Mouse (Mus musculus): Measurements from ENCODE around the gene Sult5a1.

Sult5a1 gene

DNA sequence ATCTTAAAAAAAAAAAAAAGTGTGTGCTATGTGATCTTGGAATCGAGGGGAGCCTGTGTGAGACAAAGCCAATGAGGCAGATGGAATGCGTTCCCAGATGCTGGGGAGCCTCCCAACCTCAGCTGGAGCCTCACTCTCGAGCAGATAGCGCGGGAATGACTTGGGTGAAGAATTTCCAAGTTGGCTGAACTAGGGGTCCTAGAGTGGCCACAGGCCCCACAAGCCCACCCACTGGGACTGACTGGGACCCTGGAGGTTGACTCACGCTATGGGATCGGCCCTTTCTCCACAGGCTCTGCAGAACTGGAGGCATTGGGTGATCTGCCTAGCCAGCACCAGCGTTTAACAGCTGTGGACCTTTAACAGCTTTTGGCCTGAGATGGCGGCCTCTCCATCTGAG is 21.8 kb downstream of the Sult5a1 start:
- no peak for ATAC-seq (ENCODE audit: insufficient number of reproducible peaks, low FRiP score, low TSS enrichment)

DNA sequence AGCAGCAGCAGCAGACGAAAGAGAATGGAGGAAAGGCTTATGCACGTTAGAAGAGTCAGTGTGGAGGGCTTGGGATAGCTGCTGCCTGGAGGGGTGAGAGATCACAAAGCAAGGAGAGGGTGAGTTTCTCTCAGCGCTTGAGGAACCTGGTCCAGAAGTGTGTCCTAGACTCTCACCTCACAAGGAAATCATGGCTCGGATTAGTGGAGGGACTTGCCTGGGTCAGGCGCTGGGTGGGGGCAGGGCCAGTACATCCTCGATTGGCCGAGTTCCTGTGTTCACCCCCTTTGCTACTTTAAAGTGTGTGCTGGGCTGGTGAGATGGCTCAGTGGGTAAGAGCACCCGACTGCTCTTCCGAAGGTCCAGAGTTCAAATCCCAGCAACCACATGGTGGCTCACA is 22.3 kb downstream of the Sult5a1 start:
- no peak for ATAC-seq (ENCODE audit: insufficient number of reproducible peaks, low FRiP score, low TSS enrichment)

DNA sequence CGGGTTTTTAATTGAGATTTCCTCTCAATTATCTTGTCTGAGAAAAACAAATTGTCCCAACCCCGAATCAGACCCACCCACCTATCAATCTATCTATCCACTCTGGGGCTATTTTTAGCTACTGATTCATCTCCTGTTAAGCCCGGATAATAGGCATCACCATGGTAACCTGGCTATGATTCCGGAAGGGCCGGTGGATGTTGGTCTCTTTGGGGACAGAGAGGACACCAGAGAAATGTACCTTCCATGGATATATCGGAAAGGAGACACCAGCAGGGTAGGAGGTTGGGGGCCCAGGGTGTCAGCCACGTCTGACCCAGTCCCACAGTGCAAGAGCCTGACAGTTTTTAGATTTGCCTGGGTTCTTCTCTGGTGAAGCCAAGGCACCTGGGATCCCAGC is 22.7 kb downstream of the Sult5a1 start:
- ATAC-seq (ENCODE audit: insufficient number of reproducible peaks, low FRiP score, low TSS enrichment), result no peak

DNA sequence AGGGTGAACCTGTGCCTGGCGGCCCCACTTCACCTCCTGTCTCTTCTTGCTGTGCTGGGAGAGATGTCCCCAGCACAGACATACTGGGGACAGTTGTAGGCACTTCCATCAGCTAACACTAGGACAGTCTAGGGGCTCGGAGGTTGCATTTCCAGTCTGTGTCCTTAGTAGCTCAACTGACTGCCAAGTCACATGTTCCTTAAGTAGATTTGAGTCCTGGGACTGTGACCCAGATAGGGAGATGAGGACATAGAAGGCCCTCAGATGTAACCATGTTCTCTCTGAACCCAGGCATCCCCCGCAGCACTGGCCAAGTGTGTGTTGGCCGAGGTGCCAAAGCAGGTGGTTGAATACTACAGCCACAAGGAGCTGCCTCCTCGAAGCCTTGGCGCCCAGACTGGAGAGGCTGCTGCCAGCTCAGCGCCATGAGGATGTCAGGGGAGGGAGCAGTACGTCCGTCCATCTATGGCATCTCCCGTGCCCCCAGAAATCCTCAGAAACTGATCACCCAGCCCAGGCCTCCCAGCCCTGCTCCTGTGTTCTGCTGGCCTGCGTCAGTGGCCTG is 23.9 kb downstream of the Sult5a1 start:
- ATAC-seq (ENCODE audit: insufficient number of reproducible peaks, low FRiP score, low TSS enrichment), result no peak

DNA sequence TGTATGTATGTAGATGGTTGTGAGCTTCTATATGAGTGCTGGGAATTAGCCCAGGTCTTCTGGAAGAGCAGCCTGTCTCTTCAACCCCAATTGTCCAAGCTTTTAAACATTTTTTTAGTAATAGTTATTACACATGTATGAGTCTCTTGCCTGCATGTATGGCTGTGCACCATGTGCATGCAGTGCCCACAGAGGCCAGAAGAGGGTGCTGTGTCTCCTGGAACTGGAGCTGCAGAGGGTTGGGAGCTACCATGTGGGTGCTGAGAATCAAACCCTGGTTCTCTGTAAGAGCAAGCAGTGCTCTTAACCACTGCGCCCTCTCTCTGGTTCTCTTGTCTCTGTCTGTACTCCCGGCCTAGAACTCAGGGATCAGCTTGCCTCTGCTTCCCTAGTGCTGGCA is 25.2 kb downstream of the Sult5a1 start:
- no peak for ATAC-seq (ENCODE audit: insufficient number of reproducible peaks, low FRiP score, low TSS enrichment)

DNA sequence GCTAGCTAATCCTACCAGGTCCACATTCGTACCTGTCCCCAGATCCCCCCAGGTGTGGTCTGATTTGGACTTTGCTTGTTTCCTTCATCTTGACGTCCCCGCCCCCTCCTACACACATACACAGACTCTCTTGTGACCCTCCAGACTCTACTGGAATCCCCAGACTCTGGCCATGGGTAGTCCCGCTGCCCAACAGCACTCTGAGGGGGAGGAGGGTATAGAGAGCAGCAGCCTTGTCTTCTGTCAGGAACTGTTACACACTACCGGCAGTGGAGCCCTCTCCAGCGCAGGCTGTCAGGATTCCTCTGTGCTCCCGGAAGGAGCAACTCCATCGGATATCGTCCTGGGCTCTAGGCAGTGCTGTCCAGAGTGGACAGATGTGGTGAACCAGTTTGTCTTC is 27.1 kb downstream of the Sult5a1 start:
- ATAC-seq (ENCODE audit: insufficient number of reproducible peaks, low FRiP score, low TSS enrichment), result no peak

DNA sequence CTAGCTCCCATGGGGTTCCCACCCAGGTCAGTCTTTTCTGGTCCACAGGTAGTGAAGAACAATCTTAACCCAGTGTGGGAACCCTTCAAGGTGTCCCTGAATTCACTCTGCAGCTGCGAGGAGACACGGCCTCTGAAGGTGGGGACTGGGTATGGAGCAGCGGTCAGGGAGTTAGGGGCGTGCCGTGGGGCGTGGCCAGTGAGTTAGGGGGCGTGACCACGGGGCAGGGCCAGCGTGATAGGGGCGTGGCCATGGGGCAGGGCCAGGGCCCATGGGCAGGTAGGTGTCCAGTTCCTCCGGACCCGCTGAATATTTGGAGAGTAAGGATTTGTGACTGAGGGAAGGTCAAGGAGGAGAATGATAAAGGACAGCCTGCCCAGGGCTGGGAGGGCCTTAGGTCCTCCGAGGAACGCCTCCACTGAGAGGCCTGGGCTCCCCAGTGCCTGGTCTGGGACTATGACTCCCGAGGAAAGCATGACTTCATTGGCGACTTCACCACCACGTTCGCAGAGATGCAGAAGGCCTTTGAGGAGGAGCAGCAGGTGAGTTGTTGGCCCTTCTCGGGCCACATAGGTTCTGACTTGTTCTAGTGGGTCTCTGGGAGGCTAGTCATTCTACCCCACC is 31.8 kb downstream of the Sult5a1 start:
- ATAC-seq (ENCODE audit: insufficient number of reproducible peaks, low FRiP score, low TSS enrichment), result no peak

DNA sequence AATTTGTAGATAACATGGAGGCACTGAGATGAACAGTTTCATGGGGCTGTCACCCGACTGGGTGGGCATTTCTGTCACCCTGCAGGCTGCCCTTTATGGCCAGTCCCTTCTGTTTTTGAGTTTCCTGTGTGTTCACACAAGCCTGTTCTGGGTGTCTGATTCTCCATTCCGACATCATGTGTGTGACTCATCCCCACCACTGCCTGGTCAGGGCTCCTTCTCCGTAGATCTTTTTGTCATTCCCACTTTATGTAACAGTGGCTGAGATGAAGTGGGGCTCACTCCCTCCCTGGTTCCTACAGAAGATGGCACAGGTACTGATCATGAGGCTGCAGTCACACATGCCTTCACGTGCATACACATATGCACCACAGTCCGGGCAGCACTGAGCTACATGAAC is 35.4 kb downstream of the Sult5a1 start:
- no peak for ATAC-seq (ENCODE audit: insufficient number of reproducible peaks, low FRiP score, low TSS enrichment)

DNA sequence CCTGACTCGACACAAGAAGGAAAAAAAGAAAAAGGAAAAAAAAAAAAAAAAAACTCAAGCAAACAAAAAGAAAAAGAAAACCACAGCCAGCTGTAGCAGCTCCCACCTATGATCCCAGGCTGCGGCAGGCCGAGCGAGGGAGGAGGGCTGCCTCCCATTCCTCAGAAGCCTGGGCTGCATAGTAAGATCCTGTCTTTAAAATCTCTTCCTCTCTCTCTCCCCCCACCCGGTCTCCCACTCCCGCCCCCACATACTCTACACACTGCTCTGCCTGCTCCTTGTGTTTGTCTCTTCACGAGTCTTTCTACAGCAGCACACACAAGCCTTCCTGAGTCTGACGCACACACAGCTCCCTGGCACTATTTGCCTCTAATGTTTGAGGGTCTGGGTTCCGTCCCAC is 36.1 kb downstream of the Sult5a1 start:
- ATAC-seq (ENCODE audit: insufficient number of reproducible peaks, low FRiP score, low TSS enrichment), result no peak

DNA sequence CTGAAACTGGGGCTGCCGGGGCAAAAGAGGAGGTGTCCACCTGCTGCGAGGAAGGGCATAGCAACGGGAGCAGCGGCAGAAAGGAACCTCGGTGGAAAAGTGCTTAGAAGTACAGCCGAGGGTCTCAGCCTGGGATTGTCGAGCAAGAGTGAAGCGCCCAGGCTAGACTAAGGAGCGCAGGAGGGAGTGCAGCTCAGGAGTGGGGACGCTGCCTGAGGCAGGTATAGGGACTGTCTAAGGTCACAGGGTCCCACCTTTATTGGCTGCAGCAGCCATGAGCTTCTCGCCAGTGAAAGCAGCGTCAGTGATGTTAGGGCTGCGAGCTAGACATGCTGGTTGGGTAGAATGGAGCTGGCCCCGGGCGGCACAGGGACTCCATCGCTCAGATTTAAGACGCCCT is 40.4 kb downstream of the Sult5a1 start:
- ATAC-seq (ENCODE audit: insufficient number of reproducible peaks, low FRiP score, low TSS enrichment), result no peak

DNA sequence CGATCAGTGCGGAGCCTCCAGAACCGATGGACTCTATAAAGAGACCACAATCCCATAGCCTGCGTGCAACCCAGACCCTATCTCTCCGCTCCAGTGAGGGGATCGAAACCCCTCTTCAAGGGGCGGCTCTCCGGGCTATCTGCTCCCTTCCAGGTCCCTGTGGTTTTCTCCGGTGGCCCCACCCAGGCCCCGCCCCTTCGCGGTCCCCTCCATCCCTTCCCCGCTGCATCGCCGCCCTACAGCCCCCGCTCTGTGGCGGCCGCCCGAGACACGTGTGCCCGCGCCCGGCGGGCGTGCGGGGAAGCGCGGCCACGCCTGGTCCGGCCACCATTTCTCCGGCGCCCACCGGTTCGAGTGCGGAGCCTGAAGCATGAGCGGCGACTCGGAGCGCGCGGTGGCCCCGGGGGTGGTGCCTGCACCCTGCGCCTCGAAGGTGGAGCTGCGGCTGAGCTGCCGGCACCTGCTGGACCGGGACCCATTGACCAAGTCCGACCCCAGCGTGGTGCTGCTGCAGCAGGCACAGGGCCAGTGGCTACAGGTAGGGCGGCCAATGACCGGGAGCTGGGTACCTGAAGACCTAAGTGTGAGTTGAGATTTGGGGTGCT is 40.9 kb downstream of the Sult5a1 start, which contains the start of gene Cpne7:
TSS of gene Cpne7 (plus strand) at position 248 of the 605 bp plus-strand sequence.
- ATAC-seq (ENCODE audit: insufficient number of reproducible peaks, low FRiP score, low TSS enrichment), result no peak

DNA sequence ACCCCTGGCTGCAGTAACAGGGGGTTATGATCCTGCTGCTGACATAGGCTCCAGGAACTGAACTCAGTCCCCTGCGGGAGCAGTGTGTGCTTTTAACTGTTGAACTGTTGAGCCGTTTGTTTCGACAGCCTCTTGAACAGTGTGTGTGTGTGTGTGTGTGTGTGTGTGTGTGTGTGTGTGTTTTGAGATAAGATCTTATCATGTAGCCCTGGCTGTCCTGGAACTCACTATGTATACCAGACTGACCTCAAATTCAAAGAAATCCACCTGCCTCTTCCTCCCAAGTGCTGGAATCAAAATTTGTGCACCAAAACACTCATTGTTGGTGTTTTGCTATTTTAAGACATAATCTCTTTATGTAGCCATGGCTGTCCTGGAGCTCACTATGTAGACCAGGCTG is 43.5 kb downstream of the Sult5a1 start:
- ATAC-seq (ENCODE audit: insufficient number of reproducible peaks, low FRiP score, low TSS enrichment), result no peak

DNA sequence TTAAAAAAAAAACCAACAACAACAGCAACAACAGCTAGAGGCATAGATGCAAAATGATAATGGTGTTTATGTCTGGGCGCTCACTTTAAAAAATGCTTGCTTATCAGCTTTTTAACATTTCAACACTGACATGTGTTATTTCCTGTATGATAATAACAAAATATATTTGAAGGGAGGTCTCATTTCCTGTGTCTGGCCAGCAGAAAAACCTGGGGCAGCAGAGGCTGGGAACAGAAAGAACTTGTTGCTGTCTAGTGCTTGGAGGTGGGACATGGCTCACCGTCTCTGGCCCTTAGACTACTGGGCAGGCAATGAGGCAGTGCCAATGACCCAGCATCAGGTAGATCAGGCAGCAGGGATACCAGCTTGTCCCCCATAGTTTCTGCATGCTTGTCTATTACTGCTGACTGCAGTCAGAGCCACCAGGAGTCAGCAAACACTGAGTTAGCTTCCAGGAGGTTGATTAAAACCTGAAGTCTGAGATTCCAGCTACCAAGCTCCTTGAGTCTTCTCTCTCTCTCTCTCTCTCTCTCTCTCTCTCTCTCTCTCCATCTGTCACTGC is 44.1 kb downstream of the Sult5a1 start:
- ATAC-seq (ENCODE audit: insufficient number of reproducible peaks, low FRiP score, low TSS enrichment), result no peak

DNA sequence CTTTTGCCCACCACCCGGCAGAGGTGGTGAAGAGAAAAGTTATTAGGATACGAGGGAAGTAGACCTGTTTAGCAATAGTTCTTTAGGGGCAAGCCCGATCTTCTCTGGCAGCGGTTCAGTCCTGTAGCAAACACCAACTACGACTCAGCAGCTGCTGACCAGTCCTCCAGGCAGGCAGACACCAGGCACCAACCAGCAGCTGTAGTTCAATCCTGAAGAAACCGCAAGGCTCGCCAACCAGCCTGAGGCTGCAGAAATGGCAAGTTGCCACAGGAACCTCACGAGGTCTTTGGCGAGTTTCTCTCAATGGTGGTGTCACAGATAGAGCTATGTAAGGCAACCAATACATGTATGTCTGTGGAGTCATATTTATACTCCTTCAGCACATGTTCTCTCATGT is 45.2 kb downstream of the Sult5a1 start:
- ATAC-seq (ENCODE audit: insufficient number of reproducible peaks, low FRiP score, low TSS enrichment), result no peak

DNA sequence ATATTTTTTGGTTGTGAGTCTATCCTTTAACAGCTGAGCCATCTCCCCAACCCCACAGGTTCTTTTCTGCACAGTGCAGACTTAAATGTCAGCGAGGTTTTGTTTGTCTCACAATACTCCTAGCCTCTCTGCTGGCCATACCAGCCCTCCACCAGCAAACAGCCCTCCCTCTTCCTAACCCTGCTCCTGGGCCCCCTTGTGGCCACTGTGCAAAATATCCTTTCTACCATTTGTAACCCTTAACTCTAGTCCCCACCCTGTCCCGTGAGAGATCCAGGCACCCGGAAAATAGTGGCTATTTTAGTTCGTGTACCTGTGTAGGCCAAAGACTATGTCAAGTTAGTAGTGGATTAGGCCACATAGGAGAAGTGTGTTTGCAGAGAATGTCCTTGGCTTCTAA is 47.5 kb downstream of the Sult5a1 start:
- peak; percentile 40; the same call in 1 of the 2 replicates for ATAC-seq (ENCODE audit: insufficient number of reproducible peaks, low FRiP score, low TSS enrichment)

DNA sequence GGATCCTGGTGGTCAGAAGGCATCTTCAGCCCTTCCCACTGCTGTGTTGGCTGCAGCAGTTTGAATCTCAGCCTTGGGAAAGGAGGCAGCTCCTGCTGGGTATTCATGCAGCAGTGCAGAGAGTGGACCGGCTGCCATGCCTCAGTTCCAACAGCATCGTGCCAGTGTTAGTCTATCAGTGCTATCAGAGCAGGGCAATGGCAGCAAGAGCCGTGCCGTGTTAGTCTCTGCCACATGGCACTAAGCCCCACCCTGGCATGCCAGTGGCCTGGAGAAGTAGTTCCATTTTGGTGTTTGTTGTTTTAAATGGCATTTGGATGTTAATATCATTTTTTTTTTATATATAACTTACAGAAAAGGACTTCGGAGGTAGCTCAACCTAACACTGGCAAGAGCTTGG is 49.2 kb downstream of the Sult5a1 start:
- ATAC-seq (ENCODE audit: insufficient number of reproducible peaks, low FRiP score, low TSS enrichment), result no peak

DNA sequence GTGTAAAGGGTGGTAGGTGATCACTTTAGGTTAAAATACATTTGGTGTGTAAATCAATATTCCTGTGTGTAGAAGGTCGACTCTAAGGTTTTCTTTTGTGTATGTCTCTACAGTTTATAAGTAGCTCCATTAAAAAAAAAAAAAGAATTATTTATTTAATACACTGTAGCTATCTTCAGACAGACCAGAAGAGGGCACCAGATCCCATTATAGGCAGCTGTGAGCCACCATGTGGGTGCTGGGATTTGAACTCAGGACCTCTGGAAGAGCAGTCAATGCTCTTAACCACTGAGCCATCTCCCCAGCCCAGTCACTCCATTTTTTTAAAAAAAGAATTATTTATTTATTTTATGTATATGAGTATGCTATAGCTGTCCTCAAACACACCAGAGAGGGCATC is 50.1 kb downstream of the Sult5a1 start:
- no peak for ATAC-seq (ENCODE audit: insufficient number of reproducible peaks, low FRiP score, low TSS enrichment)

DNA sequence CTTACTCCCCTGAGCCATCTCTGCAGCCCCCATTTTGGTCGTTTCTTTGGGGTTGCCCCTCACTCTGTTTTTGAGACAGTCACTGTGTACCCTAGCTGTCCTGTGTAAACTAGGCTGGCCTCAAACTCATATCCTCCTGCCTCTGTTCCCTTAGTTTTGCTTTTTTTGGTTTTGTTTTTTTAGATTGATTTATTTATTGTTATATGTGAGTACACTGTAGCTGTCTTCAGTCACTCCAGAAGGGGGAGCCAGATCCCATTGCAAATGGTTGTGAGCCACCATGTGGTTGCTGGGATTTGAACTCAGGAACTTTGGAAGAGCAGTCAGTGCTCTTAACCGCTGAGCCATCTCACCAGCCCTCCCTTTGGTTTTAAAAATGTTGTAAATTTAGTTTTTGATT is 51.6 kb downstream of the Sult5a1 start:
- no peak for ATAC-seq (ENCODE audit: insufficient number of reproducible peaks, low FRiP score, low TSS enrichment)

DNA sequence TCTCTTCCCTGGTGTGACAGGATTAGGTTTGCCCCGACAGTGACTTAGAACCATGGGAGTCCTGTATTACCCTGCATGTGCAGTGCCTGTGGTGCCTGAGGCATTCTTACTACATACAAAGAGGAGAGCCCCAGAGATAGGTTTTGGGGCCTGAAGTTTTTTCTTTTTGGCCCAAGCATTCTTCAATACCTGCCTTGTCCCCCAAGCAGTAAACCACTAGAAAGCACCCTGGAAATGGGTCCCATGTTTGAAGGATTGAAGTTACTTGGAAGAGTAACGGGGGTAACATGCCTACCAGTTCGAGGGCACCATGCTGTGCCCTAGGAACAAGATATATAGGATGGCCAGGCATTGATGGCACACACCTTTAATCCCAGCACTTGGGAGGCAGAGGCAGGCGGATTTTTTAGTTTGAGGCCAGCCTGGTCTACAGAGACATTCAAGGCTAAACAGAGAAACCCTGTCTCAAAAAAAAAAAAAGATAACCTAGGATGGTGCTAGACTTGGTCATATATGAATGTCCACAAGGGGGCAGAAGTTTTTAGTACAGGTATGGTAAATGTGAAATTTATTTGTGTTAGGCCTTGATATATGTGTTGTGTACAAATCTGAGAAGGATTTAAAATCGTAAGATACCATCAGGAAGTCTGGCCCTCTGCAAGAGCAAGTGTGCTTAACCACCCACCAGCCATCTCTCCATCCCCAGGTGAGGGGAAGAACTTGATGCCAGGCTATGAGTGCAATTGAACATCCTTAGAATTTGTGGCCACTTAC is 52.4 kb downstream of the Sult5a1 start:
- no peak for ATAC-seq (ENCODE audit: insufficient number of reproducible peaks, low FRiP score, low TSS enrichment)

DNA sequence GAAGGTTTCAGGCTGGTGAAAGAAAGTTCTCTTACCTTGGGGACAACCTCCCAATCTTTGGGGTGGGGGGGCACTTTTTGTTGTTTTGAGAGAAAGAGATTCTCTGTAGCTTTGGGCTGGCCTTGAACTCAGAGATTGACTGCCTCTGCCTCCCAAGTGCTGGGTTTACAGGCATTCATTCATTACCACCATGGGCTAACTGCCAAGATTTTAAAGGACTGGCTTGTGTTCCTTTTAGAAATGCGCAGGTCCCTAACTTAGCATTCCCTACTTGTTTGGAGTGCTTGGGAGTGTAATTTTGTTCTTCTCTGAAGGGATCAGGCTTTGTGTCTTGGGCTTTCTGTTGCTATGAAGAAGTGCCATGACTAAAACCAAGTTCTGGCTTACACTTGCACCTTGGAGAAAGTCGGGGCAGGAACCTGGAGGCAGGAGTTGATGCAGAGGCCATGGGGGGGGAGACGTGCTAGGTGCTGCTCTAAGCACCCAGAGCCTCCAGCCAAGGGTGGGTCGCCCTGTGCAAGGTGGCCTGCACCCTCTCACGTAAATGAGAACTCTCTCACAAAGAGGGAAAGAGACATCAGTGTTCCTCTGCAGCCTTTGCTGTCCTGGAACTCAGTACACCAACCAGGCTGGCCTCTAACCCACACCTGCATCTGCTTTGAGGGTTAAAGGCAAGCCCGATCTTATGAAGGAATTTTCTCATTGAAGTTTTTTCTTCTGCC is 53.9 kb downstream of the Sult5a1 start:
- no peak for ATAC-seq (ENCODE audit: insufficient number of reproducible peaks, low FRiP score, low TSS enrichment)
